Mouse (Mus musculus): ENCODE measurements around the gene Hnrnpa1. TPM values are rescaled to one million over a fixed set of nuclear protein-coding genes. Genes with fewer than 3 reads are reported as not detected.

Hnrnpa1 gene
- polyA plus RNA-seq, 1 experiment: 276 TPM

DNA sequence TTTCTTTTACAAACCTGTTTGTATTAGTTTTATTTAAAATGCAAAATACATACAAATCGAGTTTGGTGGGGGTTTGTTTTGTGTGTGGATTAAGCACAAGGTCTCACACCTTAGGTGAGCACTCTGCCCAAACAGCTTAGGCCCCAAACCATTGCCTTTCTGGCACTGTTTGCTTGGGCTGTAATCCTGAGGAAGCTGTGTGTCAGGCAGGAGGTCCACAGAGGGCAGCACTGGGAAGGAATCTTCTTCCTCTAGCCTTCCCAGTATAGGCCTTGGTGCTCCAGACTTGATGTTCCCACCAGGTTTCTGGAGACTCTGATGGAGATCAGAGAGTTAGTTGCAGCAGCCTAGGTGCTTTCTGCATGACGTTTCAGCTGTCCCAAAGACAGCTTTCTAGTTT lies 44.4 kb downstream of the Hnrnpa1 start:
- H3K4me3 ChIP-seq (ENCODE audit: insufficient read depth, low read length): no peak overlapping the region
- H3K27ac ChIP-seq (ENCODE audit: insufficient read depth, low read length): no peak overlapping the region
- peaks cover 1% of the 10 kb centered on the region; the same call in 1 of the 2 replicates for H3K4me1 ChIP-seq (ENCODE audit: control insufficient read depth, insufficient read depth, low read length)
- TF ChIP-seq POLR2A (IDR thresholded peaks at IDR 0.05; ENCODE audit: extremely low read depth, insufficient read depth, low read length) (no peak), CTCF (IDR thresholded peaks at IDR 0.05; ENCODE audit: extremely low read depth, insufficient read depth, low read length) (0 out of 2 replicates have a peak, but pooled peaks have one; percentile 22)

DNA sequence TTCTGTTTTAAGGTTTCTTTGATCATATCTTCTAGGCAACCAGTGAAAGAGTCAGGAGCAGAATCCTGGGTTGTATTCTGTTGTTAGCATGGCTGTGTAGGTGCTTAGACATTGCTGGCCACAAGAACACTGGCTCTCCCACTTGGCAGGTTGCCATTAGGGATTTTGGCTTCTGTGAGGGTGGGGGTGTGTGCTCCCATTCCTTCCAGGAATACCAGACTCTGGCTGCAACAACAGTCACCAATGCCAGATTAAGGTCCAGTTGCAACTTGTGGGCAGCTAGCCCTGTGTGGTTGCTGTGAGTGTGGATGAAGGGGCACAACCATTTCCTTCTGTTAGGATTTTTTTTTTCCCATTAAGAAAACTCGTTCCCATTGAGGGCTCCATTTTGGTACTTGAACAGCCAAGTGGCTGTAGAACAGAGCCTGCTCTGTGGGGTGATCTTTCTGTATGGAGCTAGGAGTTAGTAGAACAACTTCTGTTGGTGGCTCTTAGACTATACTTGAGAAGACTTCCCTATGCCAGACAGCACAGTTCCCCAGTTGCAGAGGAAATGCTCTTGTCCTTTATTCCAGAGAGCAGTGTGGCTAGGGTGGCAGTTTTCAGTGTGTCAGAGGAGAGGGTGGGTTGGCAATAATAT lies 45.7 kb downstream of the Hnrnpa1 start:
- no peak overlapping the region for H3K27ac ChIP-seq (ENCODE audit: insufficient read depth, low read length)
- H3K4me3 ChIP-seq (ENCODE audit: insufficient read depth, low read length): no peak overlapping the region
- TF ChIP-seq CTCF (IDR thresholded peaks at IDR 0.05; ENCODE audit: extremely low read depth, insufficient read depth, low read length) (no peak), POLR2A (IDR thresholded peaks at IDR 0.05; ENCODE audit: extremely low read depth, insufficient read depth, low read length) (no peak)
- peaks cover 1% of the 10 kb centered on the region; the same call in 1 of the 2 replicates for H3K4me1 ChIP-seq (ENCODE audit: control insufficient read depth, insufficient read depth, low read length)

DNA sequence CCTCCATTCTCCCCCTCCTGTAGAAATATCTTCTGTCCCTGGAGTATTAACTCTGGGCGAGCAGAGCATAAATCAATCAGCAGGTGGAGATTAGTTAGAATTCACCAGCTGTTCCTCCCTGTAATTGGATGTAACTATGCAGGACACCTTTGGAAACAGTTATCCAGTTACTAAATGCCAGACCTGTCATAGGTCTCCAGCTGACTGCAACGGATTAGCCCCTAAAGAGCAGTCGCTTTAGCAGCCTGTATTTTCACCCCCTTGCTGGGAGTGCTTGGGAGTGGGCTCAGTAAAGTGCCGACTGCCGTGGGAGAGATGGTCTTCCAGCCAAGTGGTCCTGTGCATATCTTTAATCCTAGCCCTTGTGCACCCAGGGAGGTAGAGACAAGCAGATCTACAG lies 49.4 kb downstream of the Hnrnpa1 start:
- Histone ChIP-seq H3K27ac (ENCODE audit: insufficient read depth, low read length) (no peak overlapping the region), H3K4me3 (ENCODE audit: insufficient read depth, low read length) (no peak overlapping the region), H3K4me1 (ENCODE audit: control insufficient read depth, insufficient read depth, low read length) (peaks cover 3% of the 10 kb centered on the region; the same call in 1 of the 2 replicates)
- TF ChIP-seq POLR2A (IDR thresholded peaks at IDR 0.05; ENCODE audit: extremely low read depth, insufficient read depth, low read length) (no peak), CTCF (IDR thresholded peaks at IDR 0.05; ENCODE audit: extremely low read depth, insufficient read depth, low read length) (no peak)

DNA sequence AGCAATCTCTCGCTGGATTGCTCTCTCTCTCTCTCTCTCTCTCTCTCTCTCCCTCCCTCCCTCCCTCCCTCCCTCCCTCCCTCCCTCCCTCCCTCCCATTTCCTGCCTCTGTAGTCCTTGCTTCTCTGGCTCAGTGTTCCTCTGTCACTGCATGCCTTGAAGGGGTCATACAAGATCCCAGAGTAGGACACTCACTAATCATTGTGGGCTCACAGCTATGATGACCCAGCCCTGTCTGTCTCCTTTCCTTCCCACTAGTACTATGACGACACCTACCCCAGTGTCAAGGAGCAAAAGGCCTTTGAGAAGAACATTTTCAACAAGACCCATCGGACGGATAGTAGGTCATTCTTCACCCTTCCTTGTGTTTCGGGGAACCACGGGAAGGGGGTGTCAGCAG lies 50.2 kb downstream of the Hnrnpa1 start:
- TF ChIP-seq POLR2A (IDR thresholded peaks at IDR 0.05; ENCODE audit: extremely low read depth, insufficient read depth, low read length) (no peak), CTCF (IDR thresholded peaks at IDR 0.05; ENCODE audit: extremely low read depth, insufficient read depth, low read length) (no peak)
- no peak overlapping the region for H3K4me3 ChIP-seq (ENCODE audit: insufficient read depth, low read length)
- no peak overlapping the region for H3K27ac ChIP-seq (ENCODE audit: insufficient read depth, low read length)
- 0 out of 2 replicates have a peak, but pooled peaks cover 1% of the 10 kb centered on the region for H3K4me1 ChIP-seq (ENCODE audit: control insufficient read depth, insufficient read depth, low read length)

DNA sequence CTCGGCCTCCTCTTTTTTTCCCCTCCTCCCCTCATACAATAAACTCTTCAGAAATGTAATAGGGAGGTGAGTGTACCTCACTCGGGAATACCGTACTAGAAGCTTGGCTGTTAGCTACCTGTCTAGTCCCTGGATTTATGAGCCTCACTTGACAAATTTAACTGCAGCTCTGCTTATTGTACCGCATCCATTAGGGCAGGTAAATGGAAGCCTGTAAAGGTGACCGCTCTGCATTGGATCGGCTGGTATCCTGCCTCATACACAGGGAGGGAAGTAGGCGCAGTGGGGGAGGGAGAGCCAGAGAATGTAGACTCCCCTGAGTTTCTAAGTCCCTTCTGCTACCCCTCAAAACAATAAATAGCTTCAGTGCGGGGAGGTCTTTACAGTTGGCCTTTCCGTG lies 50.6 kb downstream of the Hnrnpa1 start:
- Histone ChIP-seq H3K4me3 (ENCODE audit: insufficient read depth, low read length) (no peak overlapping the region), H3K4me1 (ENCODE audit: control insufficient read depth, insufficient read depth, low read length) (0 out of 2 replicates have a peak, but pooled peaks cover 2% of the 10 kb centered on the region), H3K27ac (ENCODE audit: insufficient read depth, low read length) (no peak overlapping the region)
- TF ChIP-seq POLR2A (IDR thresholded peaks at IDR 0.05; ENCODE audit: extremely low read depth, insufficient read depth, low read length) (no peak), CTCF (IDR thresholded peaks at IDR 0.05; ENCODE audit: extremely low read depth, insufficient read depth, low read length) (no peak)

DNA sequence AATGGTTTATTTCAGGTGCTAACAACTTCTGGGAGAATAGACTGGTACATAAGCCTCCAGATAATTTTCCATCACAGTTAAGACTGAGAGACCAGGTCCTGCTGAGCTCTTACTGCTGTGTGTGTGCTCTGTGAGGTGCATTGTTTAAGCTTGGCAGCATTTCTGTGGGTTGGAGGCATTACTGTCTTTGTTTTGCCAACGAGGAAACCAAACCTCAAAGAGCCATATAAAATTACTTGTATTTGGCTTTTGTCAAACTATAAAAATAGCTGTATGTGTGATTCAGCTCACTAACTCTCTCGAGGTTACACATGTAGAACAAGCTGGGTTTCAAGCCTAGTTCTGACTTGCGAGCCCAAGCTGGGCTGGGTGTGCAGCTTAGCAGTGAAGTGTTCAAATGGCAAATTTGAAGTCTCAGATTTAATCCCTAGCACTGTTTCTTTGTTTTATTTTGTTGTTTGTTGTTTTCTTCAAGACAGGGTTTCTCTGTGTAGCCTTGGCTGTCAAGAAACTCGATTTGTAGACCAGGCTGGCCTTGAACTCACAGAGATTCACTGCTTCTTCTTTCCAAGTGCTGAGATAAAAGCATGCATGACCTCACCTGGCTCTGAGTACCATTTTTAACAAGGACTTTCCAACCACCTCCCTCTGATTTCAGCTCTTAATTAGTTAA lies 52.6 kb downstream of the Hnrnpa1 start:
- Histone ChIP-seq H3K4me3 (ENCODE audit: insufficient read depth, low read length) (no peak overlapping the region), H3K27ac (ENCODE audit: insufficient read depth, low read length) (no peak overlapping the region), H3K4me1 (ENCODE audit: control insufficient read depth, insufficient read depth, low read length) (peaks cover 5% of the 10 kb centered on the region)
- TF ChIP-seq POLR2A (IDR thresholded peaks at IDR 0.05; ENCODE audit: extremely low read depth, insufficient read depth, low read length): no peak
- no peak for TF ChIP-seq CTCF (IDR thresholded peaks at IDR 0.05; ENCODE audit: extremely low read depth, insufficient read depth, low read length)

DNA sequence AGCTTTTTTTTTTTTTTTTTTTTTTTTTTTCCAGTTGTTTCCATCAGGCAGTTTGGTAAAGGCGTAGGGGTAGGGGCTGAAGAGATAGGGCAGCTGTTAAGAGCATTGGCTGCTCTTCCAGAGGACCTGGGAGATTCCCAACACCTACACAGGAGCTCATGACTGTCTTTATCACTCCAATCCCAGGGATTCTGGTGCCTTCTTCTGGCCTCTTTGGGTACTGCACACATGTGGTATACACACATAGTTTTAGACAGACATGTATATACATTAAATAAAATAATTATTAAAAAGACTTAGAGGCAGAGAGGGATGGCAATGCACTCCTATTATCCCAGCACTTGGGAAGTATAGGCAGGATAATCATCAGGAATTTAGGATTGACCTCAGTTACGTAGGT lies 53.1 kb downstream of the Hnrnpa1 start:
- Histone ChIP-seq H3K4me3 (ENCODE audit: insufficient read depth, low read length) (no peak overlapping the region), H3K27ac (ENCODE audit: insufficient read depth, low read length) (no peak overlapping the region), H3K4me1 (ENCODE audit: control insufficient read depth, insufficient read depth, low read length) (peaks cover 8% of the 10 kb centered on the region)
- TF ChIP-seq CTCF (IDR thresholded peaks at IDR 0.05; ENCODE audit: extremely low read depth, insufficient read depth, low read length) (no peak), POLR2A (IDR thresholded peaks at IDR 0.05; ENCODE audit: extremely low read depth, insufficient read depth, low read length) (no peak)

DNA sequence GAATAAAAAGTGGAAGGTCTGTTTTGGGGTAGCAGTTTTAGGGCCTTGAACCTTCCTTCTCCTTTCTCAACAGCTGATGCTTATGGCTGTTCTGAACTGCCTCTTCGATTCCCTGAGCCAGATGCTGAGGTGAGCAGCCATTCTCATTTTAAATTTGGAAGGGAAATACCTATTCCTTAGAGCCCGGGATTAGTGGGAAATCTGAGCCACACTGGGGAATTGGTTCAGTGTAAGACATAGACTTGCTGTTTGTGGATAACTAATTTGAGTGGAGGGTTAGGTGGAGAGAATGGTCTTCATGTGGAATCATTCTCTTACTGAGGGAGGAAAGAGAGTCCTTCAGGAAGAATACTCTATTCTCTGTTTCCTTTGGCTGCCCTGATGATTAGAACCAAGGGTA lies 54.4 kb downstream of the Hnrnpa1 start:
- Histone ChIP-seq H3K4me1 (ENCODE audit: control insufficient read depth, insufficient read depth, low read length) (peaks cover 15% of the 10 kb centered on the region), H3K4me3 (ENCODE audit: insufficient read depth, low read length) (no peak overlapping the region), H3K27ac (ENCODE audit: insufficient read depth, low read length) (no peak overlapping the region)
- TF ChIP-seq CTCF (IDR thresholded peaks at IDR 0.05; ENCODE audit: extremely low read depth, insufficient read depth, low read length) (no peak), POLR2A (IDR thresholded peaks at IDR 0.05; ENCODE audit: extremely low read depth, insufficient read depth, low read length) (no peak)

DNA sequence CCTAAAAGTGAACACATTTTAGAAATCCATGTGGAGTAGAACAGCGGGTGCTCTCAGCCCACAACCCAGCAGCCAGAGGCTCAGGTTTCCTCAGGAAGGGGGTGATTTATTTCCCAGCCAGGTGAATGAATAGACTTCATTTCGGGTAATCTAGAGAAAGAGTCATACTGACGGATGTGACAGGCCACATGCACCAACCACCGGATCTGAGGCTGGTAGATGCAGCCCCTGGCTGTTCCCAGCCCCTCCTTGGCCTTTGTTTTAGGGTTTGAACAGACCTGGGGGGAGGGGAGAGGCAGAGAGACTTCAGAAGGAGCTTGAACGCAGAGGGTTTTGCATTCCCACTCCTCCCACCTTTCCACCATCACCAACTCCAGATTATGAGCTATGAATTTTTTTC lies 55.6 kb downstream of the Hnrnpa1 start:
- H3K4me1 ChIP-seq (ENCODE audit: control insufficient read depth, insufficient read depth, low read length): peaks cover 15% of the 10 kb centered on the region
- no peak overlapping the region for H3K27ac ChIP-seq (ENCODE audit: insufficient read depth, low read length)
- TF ChIP-seq POLR2A (IDR thresholded peaks at IDR 0.05; ENCODE audit: extremely low read depth, insufficient read depth, low read length) (no peak), CTCF (IDR thresholded peaks at IDR 0.05; ENCODE audit: extremely low read depth, insufficient read depth, low read length) (no peak)
- no peak overlapping the region for H3K4me3 ChIP-seq (ENCODE audit: insufficient read depth, low read length)

Other genes starting within 250 kb of the Hnrnpa1 start
- gene Hoxc8, start 249.8 kb upstream of the Hnrnpa1 start, polyA plus RNA-seq (2012; rRNA removed): not detected in 2 replicates
- not detected in 2 replicates for gene Hoxc6, start 242.2 kb upstream of the Hnrnpa1 start, polyA plus RNA-seq (2012; rRNA removed)
- not detected in 2 replicates for gene Hoxc4, start 221.5 kb upstream of the Hnrnpa1 start, polyA plus RNA-seq (2012; rRNA removed)
- 19.5 and 19.9 TPM in 2 replicates for gene Smug1, start 73.3 kb upstream of the Hnrnpa1 start, polyA plus RNA-seq (2012; rRNA removed)
- 72.1 and 74.4 TPM in 2 replicates for gene Cbx5, start 616 bp upstream of the Hnrnpa1 start, polyA plus RNA-seq (2012; rRNA removed)
- 0.11 and 0.21 TPM in 2 replicates for gene Nfe2, start 18.0 kb downstream of the Hnrnpa1 start, polyA plus RNA-seq (2012; rRNA removed)
- gene Copz1, start 32.3 kb downstream of the Hnrnpa1 start, polyA plus RNA-seq (2012; rRNA removed): 140 and 148 TPM in 2 replicates
- 0.98 and 1.2 TPM in 2 replicates for gene Gpr84, start 70.2 kb downstream of the Hnrnpa1 start, polyA plus RNA-seq (2012; rRNA removed)
- gene Zfp385a, start 99.7 kb downstream of the Hnrnpa1 start, polyA plus RNA-seq (2012; rRNA removed): 42.3 and 45.2 TPM in 2 replicates
- gene Itga5, start 126.3 kb downstream of the Hnrnpa1 start, polyA plus RNA-seq (2012; rRNA removed): 2.4 and 3.8 TPM in 2 replicates
- 0.23 TPM in 1 of 2 replicates, not detected in the other for gene Gtsf1, start 190.0 kb downstream of the Hnrnpa1 start, polyA plus RNA-seq (2012; rRNA removed)
- gene Gtsf2, start 208.0 kb downstream of the Hnrnpa1 start, polyA plus RNA-seq (2012; rRNA removed): not detected in 2 replicates
- 7.1 and 7.7 TPM in 2 replicates for gene Nckap1l, start 213.4 kb downstream of the Hnrnpa1 start, polyA plus RNA-seq (2012; rRNA removed)